Mouse (Mus musculus) heart, embryonic 14.5 days (tissue): ENCODE data around the gene Fam3b. TPM values are rescaled to one million over a fixed set of nuclear protein-coding genes. Genes with fewer than 3 reads are reported as not detected.
A peak's percentile ranks its signal among the peaks of the same experiment; 100 is the strongest.

Experiments used
- ATAC-seq: fragments of 200-750 bp; cut with Nextera tagmentation; 2 replicates; pipeline ENCODE4 v1.8.0; 2017; ENCODE audit warnings: low read depth, moderate TSS enrichment; ENCODE audit not compliant: insufficient number of reproducible peaks, insufficient read depth, low FRiP score
- H3K27ac ChIP-seq, 2 experiments: fragments of 200-500 bp in 1 of 2; fragments of 300-500 bp in 1 of 2; sonication (generic) in 1 of 2; replicated peaks in 1 of 2; 2 replicates each; pipeline ENCODE4 v1.5.1; 2012 to 2014; ENCODE audit warnings: low read depth in 2 of 2, low read length in 2 of 2, control low read depth in 1 of 2, mild to moderate bottlenecking in 1 of 2, mixed read lengths in 1 of 2; ENCODE audit not compliant: control insufficient read depth in 1 of 2, insufficient read depth in 1 of 2
- H3K27me3 ChIP-seq: fragments of 300-500 bp; sonication (generic); 2 replicates; pipeline ENCODE4 v1.6.1; 2014; ENCODE audit warnings: mild to moderate bottlenecking, low read length, control low read depth; ENCODE audit not compliant: control insufficient read depth, insufficient read depth
- H3K36me3 ChIP-seq: fragments of 300-500 bp; sonication (generic); 2 replicates; pipeline ENCODE4 v1.6.1; 2014; ENCODE audit warnings: mild to moderate bottlenecking, control low read depth, low read length, mixed read lengths; ENCODE audit not compliant: control insufficient read depth, insufficient read depth
- H3K4me1 ChIP-seq, 2 experiments: fragments of 200-500 bp in 1 of 2; fragments of 300-500 bp in 1 of 2; sonication (generic) in 1 of 2; 2 replicates each; pipeline ENCODE4 v1.6.1; 2012 to 2014; ENCODE audit warnings: low read length in 2 of 2, control low read depth in 1 of 2, mixed read lengths in 1 of 2; ENCODE audit not compliant: control insufficient read depth in 2 of 2, insufficient read depth in 2 of 2
- H3K4me2 ChIP-seq: fragments of 300-500 bp; sonication (generic); 2 replicates; pipeline ENCODE4 v1.6.1; 2014; ENCODE audit warnings: mild to moderate bottlenecking, low read length
- H3K4me3 ChIP-seq, 2 experiments: fragments of 200-500 bp in 1 of 2; fragments of 300-500 bp in 1 of 2; sonication (generic) in 1 of 2; 2 replicates each; pipeline ENCODE4 v1.5.1; 2012 to 2014; ENCODE audit warnings: low read length in 2 of 2, mild to moderate bottlenecking in 2 of 2, control low read depth in 1 of 2, low read depth in 1 of 2, moderate library complexity in 1 of 2; ENCODE audit not compliant: control insufficient read depth in 1 of 2, insufficient read depth in 1 of 2
- H3K9ac ChIP-seq: fragments of 300-500 bp; sonication (generic); 2 replicates; pipeline ENCODE4 v1.6.1; 2014; ENCODE audit warnings: mild to moderate bottlenecking, low read length
- H3K9me3 ChIP-seq: fragments of 300-500 bp; sonication (generic); 2 replicates; pipeline ENCODE4 v1.6.1; 2016; ENCODE audit warnings: low read length, control low read depth; ENCODE audit not compliant: control insufficient read depth
- WGBS: fragments of 180-500 bp; shearing (Covaris S2); extraction: QIAGEN DNeasy Blood & Tissue Kit; methylation state at CpG from one replicate; pipeline ENCODE4 v1.1.7; 2014; 5-methylcytosine and 5-hydroxymethylcytosine counted together
- polyA plus RNA-seq: library from polyadenylated mRNA; unstranded; fragments of >200 nt; fragmentation: Nextera tagmentation; extraction: Ambion mirVana; gene quantifications from 2 replicates; pipeline ENCODE4 v1.2.1, GENCODE M21; 2014

The Fam3b gene
- polyA plus RNA-seq: not detected in 2 replicates

DNA sequence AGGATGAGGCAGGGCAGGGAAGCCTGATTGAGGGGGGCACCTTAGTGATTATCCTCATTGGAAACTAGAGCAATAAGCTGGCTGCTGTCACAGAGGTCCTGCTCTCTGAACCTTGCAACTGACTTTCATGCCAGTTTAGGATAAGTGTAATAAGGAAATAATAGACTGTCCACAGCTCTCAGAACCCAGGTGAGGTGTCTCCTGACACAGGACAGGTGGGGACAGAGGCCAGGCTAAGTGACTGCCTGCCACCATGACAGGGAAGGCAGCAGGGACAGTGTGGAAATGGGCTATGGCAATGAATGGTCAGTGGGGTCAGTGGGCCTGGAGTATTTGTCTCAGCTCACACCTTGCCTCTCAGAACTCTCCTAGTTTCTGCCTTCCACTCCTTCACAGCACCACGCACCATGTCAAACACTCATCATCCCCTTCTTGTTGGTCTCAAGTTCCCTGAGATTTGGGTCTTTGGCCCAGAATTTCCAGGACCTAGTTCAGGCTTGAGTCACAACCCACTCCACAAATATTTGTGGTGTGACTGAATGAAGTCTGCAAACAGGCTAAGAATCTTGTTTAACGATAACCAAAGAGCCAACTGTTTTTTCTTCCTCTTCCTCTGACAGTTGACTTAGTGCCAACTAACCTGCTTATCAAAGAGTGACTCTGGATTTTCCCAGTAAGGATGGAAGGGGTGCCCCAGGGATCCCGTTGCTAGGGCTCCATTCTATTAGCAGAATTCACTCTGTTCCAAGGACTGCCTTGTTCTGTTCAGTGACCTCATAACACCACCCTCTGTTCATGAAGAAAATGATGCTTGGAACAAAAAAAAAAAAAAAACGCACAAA is at the start of gene Fam3b:
TSS of gene Fam3b (minus strand) at position 718 of the 842 bp plus-strand sequence.
- Histone ChIP-seq H3K27me3 (no peaks in the 10 kb centered on the region), H3K4me1 (peaks cover 4 to 6% of the 10 kb centered on the region in 2 experiments; a peak in 2 of 4 replicates), H3K9ac (no peak within 1 kb of the TSS), H3K4me2 (no peak within 1 kb of the TSS), H3K27ac (no peak within 1 kb of the TSS), H3K4me3 (no peak within 1 kb of the TSS), H3K9me3 (no peaks in the 10 kb centered on the region), H3K36me3 (no peaks in the 10 kb centered on the region)
- no peak for ATAC-seq
- 46% methylated on average over 4 of the region's 4 CpGs for WGBS

DNA sequence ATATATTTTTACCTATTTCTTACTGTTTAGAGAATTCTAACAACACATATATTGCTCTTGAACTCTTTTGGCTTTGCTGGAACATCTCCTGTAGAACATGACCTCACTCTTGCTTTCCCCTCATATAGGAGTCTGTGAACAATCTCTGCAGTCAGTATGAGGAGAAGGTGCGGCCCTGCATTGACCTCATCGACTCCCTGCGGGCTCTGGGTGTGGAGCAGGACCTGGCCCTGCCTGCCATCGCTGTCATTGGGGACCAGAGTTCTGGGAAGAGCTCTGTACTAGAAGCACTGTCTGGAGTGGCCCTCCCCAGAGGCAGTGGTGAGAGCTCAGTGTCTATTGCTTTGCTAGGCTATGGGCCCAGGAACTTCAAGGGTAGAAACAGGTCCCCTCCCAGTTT is 29.7 kb upstream of the Fam3b start:
- no peak overlapping the region for H3K9ac ChIP-seq

DNA sequence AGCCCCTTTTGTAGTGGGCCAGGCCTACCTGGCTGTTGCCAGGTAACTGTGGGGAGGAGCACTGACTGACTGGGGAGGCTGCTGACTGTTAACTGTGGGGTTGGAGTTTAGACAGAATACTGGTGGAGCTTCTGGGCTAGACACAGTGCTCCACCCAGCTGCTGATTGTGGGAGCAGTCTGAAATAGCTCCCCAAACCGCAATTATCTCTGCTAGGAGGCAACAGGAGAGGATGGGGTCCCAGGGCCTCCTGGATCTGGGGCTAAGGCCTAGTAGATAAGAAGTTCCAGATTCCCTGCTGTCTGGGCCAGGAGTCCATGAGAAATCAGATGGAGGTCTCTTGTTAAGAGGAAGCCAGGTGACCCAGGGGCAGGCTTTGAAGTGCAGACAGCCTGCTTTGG is 22.2 kb upstream of the Fam3b start:
- 15% methylated on average over 1 of the region's 1 CpGs for WGBS
- Histone ChIP-seq H3K36me3 (no peaks in the 10 kb centered on the region), H3K27me3 (no peaks in the 10 kb centered on the region), H3K4me1 (peaks cover 25 to 29% of the 10 kb centered on the region in 2 experiments), H3K4me3 (no peak overlapping the region), H3K9me3 (peaks cover 9% of the 10 kb centered on the region; the same call in 1 of the 2 replicates), H3K4me2 (peak overlapping the region; percentile 68), H3K27ac (peak overlapping the region; percentile 18 to 93), H3K9ac (peak overlapping the region; percentile 46; the same call in 1 of the 2 replicates)
- no peak for ATAC-seq

More for the DNA sequence above, 29.7 kb upstream of the Fam3b start:
- 83% methylated on average over 4 of the region's 4 CpGs for WGBS
- no peak overlapping the region for H3K4me2 ChIP-seq
- H3K4me1 ChIP-seq: no peaks in the 10 kb centered on the region
- no peak for ATAC-seq
- H3K36me3 ChIP-seq: no peaks in the 10 kb centered on the region
- H3K27me3 ChIP-seq: no peaks in the 10 kb centered on the region
- H3K9me3 ChIP-seq: peaks cover 9% of the 10 kb centered on the region; the same call in 1 of the 2 replicates
- H3K27ac ChIP-seq: no peak overlapping the region
- H3K4me3 ChIP-seq: no peak overlapping the region

DNA sequence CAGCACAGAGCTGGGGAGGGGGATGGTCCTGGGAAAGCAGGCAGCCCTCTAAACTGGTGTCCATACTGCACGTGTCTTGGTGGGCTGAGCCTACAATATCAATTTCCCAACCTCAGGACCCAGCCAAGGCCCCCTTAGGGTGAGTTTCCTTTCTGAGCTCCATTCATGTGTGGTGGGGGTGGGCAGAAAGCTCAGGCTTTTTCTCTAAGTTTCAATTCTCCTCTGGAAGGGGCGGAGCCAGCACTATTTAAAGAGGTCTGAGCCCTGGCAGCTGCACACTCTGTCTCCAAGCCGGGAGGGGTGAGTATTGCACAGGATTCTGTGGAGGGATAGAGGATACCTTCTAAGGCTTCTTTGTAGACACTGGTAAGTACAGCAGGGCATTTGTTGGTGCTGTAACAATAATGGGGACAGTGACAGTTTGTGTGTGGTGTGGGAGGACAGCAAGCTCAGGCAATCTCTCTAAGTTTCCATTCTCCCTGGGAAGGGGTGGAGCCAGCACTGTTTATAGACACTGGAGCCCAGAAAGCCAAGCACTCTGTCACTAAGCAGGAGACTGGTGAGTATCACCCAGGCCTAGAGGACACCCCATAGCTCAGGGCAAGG is 21.3 kb upstream of the Fam3b start:
- peak; percentile 77 for ATAC-seq
- H3K9me3 ChIP-seq: 0 out of 2 replicates have a peak, but pooled peaks cover 2% of the 10 kb centered on the region
- H3K4me2 ChIP-seq: peak overlapping the region; percentile 68
- peaks cover 25 to 29% of the 10 kb centered on the region in 2 experiments for H3K4me1 ChIP-seq
- H3K27ac ChIP-seq: peak overlapping the region; percentile 89 to 93
- peak overlapping the region; percentile 5 to 6; a peak in 2 of 4 replicates for H3K4me3 ChIP-seq
- H3K9ac ChIP-seq: peak overlapping the region; percentile 9; the same call in 1 of the 2 replicates
- H3K27me3 ChIP-seq: no peaks in the 10 kb centered on the region
- 5% methylated on average over 3 of the region's 3 CpGs for WGBS
- no peaks in the 10 kb centered on the region for H3K36me3 ChIP-seq

DNA sequence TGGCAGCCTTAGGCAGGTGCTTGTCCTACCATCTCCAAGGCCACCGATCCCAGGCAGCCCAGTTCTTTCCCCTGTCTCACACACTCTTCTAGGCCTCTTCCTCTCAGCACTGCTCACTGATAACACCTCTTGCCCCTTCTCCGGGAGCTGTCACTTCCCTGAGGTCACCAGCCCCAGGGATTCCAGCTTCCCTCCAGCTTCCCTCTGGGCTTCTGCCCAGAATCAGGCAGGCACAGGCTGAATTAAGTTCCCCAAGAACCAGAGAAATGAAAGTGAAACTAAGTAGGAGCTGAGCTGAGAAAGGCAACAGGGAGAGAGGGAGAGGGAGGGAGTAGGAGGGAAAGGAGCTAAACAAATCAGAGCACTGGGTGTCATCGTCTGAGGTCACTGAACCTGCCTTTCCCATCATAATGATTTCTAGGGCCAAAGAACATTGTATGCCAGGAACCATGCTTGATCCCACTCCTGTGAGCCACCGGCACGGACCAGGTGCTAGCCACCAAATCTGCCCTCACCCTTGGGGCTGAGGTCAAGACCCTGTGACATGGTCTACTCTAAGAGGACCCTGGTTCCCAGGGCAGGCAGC is 20.4 kb upstream of the Fam3b start:
- H3K4me1 ChIP-seq: peaks cover 25 to 29% of the 10 kb centered on the region in 2 experiments
- peak overlapping the region; percentile 89 to 93 for H3K27ac ChIP-seq
- H3K27me3 ChIP-seq: no peaks in the 10 kb centered on the region
- ATAC-seq: peak; percentile 55
- 0 out of 2 replicates have a peak, but pooled peaks cover 2% of the 10 kb centered on the region for H3K9me3 ChIP-seq
- peak overlapping the region; percentile 68 for H3K4me2 ChIP-seq
- H3K9ac ChIP-seq: peak overlapping the region; percentile 58
- peak overlapping the region; percentile 13 to 29 for H3K4me3 ChIP-seq
- 19% methylated on average over 5 of the region's 5 CpGs for WGBS
- no peaks in the 10 kb centered on the region for H3K36me3 ChIP-seq

DNA sequence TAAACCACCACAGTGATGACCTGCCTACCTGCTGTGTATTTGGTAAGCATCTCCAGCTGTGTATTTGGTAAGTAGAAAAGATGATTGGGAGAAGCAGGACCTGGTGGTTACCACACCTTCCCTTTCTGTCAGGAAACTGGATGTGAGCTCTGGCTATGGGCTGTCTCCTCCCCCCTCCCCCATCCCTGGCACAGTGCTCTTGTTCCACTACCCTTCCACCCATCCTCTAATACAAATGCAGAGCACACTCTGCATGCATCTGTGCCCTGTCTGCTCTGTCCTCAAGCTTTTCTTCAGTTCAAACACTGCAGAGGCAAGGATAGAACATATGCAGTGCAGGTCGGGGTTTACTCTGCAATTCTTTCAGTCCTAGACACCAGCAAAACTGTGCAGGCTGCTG is 19.8 kb upstream of the Fam3b start:
- WGBS: 18% methylated on average over 1 of the region's 1 CpGs
- H3K4me3 ChIP-seq: peak overlapping the region; percentile 13 to 29; a peak in 3 of 4 replicates

DNA sequence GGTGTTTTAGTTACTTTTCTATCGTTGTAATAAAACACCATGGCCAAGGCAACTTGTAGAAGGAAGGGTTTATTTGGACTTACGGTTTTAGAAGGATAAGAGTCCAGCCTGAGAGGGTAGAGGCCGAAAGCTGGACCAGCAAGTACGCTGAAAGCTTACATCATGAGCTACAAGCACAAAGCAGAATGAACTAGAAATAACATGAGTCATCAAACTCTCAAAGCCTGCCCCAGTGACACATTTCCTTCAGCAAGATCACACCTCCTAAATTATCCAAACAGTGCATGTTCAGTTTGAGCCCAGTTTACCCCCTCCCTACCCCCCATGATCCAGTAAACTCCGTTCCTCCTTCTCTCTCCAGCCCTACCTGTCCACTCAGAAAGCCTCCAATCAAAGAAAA is 19.1 kb upstream of the Fam3b start:
- H3K9ac ChIP-seq: no peak overlapping the region
- 0 out of 2 replicates have a peak, but pooled peaks cover 2% of the 10 kb centered on the region for H3K9me3 ChIP-seq
- H3K36me3 ChIP-seq: no peaks in the 10 kb centered on the region
- no peaks in the 10 kb centered on the region for H3K27me3 ChIP-seq
- H3K4me3 ChIP-seq: no peak overlapping the region
- H3K4me1 ChIP-seq: peaks cover 25 to 29% of the 10 kb centered on the region in 2 experiments
- 73% methylated on average over 5 of the region's 5 CpGs for WGBS
- no peak for ATAC-seq
- H3K27ac ChIP-seq: peak overlapping the region in 1 of 2 experiments; percentile 93; a peak in 1 of 4 replicates
- H3K4me2 ChIP-seq: no peak overlapping the region

More for the DNA sequence above, 19.8 kb upstream of the Fam3b start:
- Histone ChIP-seq H3K9ac (peak overlapping the region; percentile 58), H3K36me3 (no peaks in the 10 kb centered on the region), H3K4me2 (peak overlapping the region; percentile 68), H3K27me3 (no peaks in the 10 kb centered on the region), H3K9me3 (0 out of 2 replicates have a peak, but pooled peaks cover 2% of the 10 kb centered on the region), H3K27ac (peak overlapping the region; percentile 89 to 93), H3K4me1 (peaks cover 25 to 29% of the 10 kb centered on the region in 2 experiments)
- ATAC-seq: no peak
